Mouse (Mus musculus) limb, embryonic 13.5 days (tissue): ENCODE measurements around the gene Tecta. TPM values are rescaled to one million over a fixed set of nuclear protein-coding genes. Genes with fewer than 3 reads are reported as not detected.
A peak's percentile ranks its signal among the peaks of the same experiment; 100 is the strongest.

Source experiments
- ATAC-seq: fragments of 200-750 bp; cut with Nextera tagmentation; 2 replicates; pipeline ENCODE4 v1.8.0; 2017; ENCODE audit warnings: low read depth, moderate number of reproducible peaks, moderate TSS enrichment; ENCODE audit not compliant: low FRiP score
- H3K27ac ChIP-seq: fragments of 300-500 bp; sonication (generic); 2 replicates; pipeline ENCODE4 v1.5.1; 2015; ENCODE audit warnings: inconsistent platforms, mild to moderate bottlenecking, moderate library complexity
- H3K27me3 ChIP-seq: fragments of 300-500 bp; sonication (generic); 2 replicates; pipeline ENCODE4 v1.6.1; 2015; ENCODE audit warnings: mild to moderate bottlenecking, inconsistent platforms
- H3K36me3 ChIP-seq: fragments of 300-500 bp; sonication (generic); 2 replicates; pipeline ENCODE4 v1.6.1; 2015; ENCODE audit warnings: inconsistent platforms, mild to moderate bottlenecking, moderate library complexity
- H3K4me1 ChIP-seq: fragments of 300-500 bp; sonication (generic); 2 replicates; pipeline ENCODE4 v1.6.1; 2015; ENCODE audit warnings: inconsistent platforms
- H3K4me2 ChIP-seq: fragments of 300-500 bp; sonication (generic); replicated peaks from 2 replicates; pipeline ENCODE4 v1.6.1; 2015; ENCODE audit warnings: inconsistent platforms, mild to moderate bottlenecking, moderate library complexity
- H3K4me3 ChIP-seq: fragments of 300-500 bp; sonication (generic); 2 replicates; pipeline ENCODE4 v1.5.1; 2015; ENCODE audit warnings: moderate library complexity, mild to moderate bottlenecking, inconsistent platforms
- H3K9ac ChIP-seq: fragments of 300-500 bp; sonication (generic); 2 replicates; pipeline ENCODE4 v1.6.1; 2015; ENCODE audit warnings: mild to moderate bottlenecking, inconsistent platforms
- H3K9me3 ChIP-seq: fragments of 300-500 bp; sonication (generic); 2 replicates; pipeline ENCODE4 v1.6.1; 2016; ENCODE audit warnings: inconsistent platforms
- WGBS: fragments of 180-500 bp; shearing (Covaris S2); methylation state at CpG from one replicate; pipeline ENCODE4 v1.1.7; 2015; 5-methylcytosine and 5-hydroxymethylcytosine counted together
- polyA plus RNA-seq: library from polyadenylated mRNA; unstranded; fragments of >200 nt; fragmentation: Nextera tagmentation; extraction: Ambion mirVana; gene quantifications from 2 replicates; pipeline ENCODE4 v1.2.1, GENCODE M21; 2015

The Tecta gene
- polyA plus RNA-seq, 1 experiment from 2014 or later: 0.36 TPM

DNA sequence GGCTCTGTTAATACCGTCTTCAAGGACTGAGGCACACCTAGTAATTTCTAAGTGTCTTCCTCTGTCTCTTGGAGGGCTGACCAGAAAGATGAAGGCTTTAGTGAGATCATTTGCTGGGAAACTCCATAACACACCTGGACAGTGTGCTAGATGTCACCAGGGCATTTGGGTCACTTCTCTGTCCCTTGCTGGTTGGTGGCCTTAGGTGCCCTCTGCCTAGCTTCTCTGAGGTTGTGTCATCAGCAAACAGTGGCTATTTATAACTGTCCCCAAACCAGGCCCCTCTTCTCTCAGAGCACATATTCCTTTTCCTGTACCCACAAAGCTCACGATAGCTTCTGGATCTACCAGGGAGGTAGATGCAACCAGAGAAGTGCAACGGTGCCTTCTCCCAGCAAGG is 64.8 kb downstream of the Tecta start:
- WGBS: 89% methylated on average over 3 of the region's 3 CpGs
- Histone ChIP-seq H3K4me1 (peaks cover 7% of the 10 kb centered on the region; the same call in 1 of the 2 replicates), H3K9ac (no peak overlapping the region), H3K27ac (no peak overlapping the region), H3K4me3 (no peak overlapping the region), H3K4me2 (no peak overlapping the region), H3K27me3 (0 out of 2 replicates have a peak, but pooled peaks cover 5% of the 10 kb centered on the region), H3K36me3 (no peaks in the 10 kb centered on the region), H3K9me3 (no peaks in the 10 kb centered on the region)
- no peak for ATAC-seq

DNA sequence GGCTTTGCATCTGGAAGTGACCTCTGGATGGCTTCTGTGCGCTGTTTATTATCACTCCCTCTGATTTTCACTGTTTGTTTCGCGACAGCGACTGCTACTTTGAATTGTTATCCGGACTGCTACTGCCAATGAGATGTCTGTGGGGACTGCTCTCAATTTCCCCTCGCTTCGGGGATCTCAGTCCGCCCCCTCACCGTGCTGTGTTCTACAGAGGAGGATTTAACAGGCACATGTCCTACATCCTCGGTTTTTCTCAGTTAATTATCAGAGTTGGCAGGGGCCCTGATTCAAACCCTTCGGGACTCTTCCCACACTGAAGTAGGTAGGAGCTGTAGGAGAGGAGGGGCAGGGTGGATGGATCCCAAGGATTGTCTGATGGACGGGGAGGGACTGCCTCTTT is 67.0 kb downstream of the Tecta start:
- no peak for ATAC-seq
- Histone ChIP-seq H3K4me1 (peaks cover 7% of the 10 kb centered on the region; the same call in 1 of the 2 replicates), H3K36me3 (no peaks in the 10 kb centered on the region), H3K4me2 (no peak overlapping the region), H3K27me3 (no peaks in the 10 kb centered on the region), H3K9ac (no peak overlapping the region), H3K9me3 (no peaks in the 10 kb centered on the region), H3K27ac (no peak overlapping the region), H3K4me3 (no peak overlapping the region)
- WGBS: 69% methylated on average over 12 of the region's 12 CpGs

DNA sequence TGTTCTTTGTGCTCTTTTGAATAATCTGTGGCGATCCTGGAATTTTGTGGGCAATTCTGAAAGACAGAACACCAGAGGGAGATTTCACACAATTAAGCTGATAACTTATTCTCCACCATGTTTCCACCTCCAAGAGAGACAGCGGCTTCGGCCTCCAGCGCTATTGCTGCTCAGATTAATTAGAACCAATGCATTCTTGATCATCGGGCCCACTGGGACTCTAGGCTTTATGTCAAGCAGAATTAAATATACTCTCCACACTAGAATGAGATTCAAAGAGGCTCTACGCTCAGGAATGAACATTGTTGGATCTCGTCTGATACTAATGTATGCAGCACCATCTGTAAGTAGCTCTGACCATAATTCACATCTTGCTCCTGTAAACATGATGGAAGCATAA is 68.4 kb downstream of the Tecta start:
- Histone ChIP-seq H3K36me3 (no peaks in the 10 kb centered on the region), H3K4me1 (peaks cover 7% of the 10 kb centered on the region; the same call in 1 of the 2 replicates), H3K9me3 (no peaks in the 10 kb centered on the region), H3K27ac (no peak overlapping the region), H3K9ac (no peak overlapping the region), H3K4me3 (no peak overlapping the region), H3K4me2 (no peak overlapping the region), H3K27me3 (peaks cover 6% of the 10 kb centered on the region; the same call in 1 of the 2 replicates)
- ATAC-seq: no peak
- 92% methylated on average over 7 of the region's 7 CpGs for WGBS

DNA sequence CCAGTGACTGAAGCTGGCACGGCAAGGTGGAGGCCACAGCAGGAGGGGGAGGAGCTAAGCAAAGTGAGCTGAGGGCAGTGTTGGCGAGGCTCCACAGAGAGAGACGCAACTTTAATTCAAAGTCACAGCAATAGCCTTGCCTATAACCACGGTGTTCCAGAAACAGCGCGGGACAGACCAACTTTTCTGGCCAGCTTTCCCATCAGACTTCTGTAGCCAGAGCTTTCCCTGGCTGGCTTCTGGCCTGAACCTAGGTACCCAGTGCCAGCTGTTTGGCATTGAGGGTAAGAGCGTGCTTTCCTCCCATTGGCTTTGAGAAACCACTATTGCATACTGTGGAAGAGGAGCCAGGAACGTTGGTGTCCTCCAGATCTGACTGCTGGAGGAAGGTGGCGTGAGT is 70.0 kb downstream of the Tecta start:
- Histone ChIP-seq H3K4me2 (no peak overlapping the region), H3K27me3 (peaks cover 11% of the 10 kb centered on the region), H3K9me3 (no peaks in the 10 kb centered on the region), H3K36me3 (no peaks in the 10 kb centered on the region), H3K9ac (no peak overlapping the region), H3K4me3 (no peak overlapping the region), H3K4me1 (peaks cover 7% of the 10 kb centered on the region; the same call in 1 of the 2 replicates), H3K27ac (no peak overlapping the region)
- ATAC-seq: no peak
- 69% methylated on average over 9 of the region's 9 CpGs for WGBS

DNA sequence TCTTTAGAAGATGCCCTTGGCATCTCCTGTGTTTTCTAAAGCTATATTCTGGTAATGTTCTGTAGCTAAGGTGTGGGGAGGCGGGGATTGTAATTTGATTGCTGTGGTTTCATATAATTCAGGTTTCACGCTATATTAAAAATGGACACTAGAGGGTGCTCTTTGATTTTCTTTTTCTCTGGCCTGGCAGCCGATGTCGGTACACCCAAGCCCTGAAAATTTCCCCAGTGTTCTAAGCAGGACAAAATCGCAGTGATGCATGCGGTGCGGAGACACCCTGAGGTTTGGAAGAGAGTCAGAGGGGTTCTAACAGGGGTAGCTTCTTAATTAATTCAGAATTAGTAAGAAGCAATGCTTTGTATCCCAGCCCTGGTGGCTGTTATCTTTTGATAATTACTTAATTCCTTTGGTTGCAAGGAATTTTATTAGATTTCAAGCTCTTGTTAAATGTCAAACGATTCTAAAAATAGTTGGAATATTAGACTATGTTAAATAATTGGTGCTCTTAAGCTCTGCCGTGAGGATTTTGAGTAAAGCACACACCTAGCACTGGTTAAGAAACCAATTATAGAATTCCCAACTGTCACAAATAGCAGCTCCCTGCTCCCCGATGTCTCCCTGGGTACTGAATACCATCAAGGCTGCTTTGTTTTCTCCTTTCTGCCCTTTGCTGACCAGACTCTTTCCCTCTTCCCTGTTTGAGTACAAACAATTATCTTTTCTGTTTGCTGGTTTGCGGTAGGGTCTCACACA is 72.9 kb downstream of the Tecta start:
- ATAC-seq: peak; percentile 54; the same call in 1 of the 2 replicates
- no peak overlapping the region for H3K4me3 ChIP-seq
- no peaks in the 10 kb centered on the region for H3K36me3 ChIP-seq
- WGBS: 25% methylated on average over 11 of the region's 11 CpGs
- no peaks in the 10 kb centered on the region for H3K9me3 ChIP-seq
- no peak overlapping the region for H3K4me2 ChIP-seq
- H3K27me3 ChIP-seq: peaks cover 17% of the 10 kb centered on the region
- H3K9ac ChIP-seq: no peak overlapping the region
- no peak overlapping the region for H3K27ac ChIP-seq
- no peaks in the 10 kb centered on the region for H3K4me1 ChIP-seq

DNA sequence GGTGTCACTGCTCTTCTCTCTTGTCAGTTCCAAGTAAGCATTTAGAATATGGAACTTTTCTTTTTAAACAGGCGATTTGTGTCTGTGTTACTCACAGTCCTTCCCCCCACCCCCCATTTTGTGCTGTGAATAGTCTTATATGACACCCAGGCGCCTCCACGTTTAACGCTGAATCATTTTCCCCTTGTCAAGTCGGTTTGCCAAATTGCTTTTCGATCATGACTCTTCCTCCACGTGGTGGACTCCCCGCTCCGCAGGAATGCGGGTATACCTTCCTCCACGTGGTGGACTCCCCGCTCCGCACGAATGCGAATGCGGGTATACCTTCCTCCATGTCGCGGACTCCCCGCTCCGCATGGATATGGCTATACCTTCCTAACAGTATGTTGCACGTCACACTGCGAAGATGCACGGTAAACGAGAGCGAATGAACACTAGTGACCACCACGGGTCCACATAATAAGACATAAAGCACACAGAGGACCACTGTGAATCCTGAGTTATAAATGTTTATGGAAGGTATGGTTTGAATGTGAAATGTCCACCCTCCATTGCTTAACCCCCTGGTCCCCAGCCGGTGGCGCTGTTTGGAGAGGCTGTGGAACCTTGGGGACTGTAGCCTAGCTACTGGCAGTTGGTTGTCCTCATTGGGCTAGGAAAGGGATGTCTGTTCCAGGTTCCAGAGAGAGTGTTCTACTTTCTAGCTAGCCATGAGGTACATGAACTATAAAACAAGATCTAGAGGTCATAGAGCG is 74.9 kb downstream of the Tecta start:
- Histone ChIP-seq H3K4me2 (peak overlapping the region; percentile 38), H3K36me3 (no peaks in the 10 kb centered on the region), H3K4me1 (no peaks in the 10 kb centered on the region), H3K27ac (no peak overlapping the region), H3K27me3 (peaks cover 17% of the 10 kb centered on the region), H3K4me3 (no peak overlapping the region), H3K9me3 (no peaks in the 10 kb centered on the region), H3K9ac (no peak overlapping the region)
- ATAC-seq: no peak
- 58% methylated on average over 29 of the region's 29 CpGs for WGBS

DNA sequence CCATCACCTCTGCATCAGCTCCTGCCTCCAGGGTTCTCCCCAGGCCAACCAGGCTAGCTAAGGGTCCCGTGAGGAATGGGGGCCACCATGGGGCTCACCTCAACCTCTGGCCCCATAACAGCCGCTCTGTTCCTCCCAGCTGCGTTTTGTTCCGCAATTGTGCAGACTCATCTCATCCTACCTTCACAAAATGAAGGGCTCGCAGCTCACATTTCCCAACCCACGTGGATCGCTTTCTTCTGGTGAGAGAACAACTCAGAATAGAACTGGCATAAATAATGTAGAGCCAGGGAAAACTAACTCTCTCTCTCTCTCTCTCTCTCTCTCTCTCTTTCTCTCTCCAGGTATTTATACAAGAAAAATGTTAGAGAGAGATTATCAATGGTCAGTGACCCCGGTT is 76.5 kb downstream of the Tecta start:
- H3K27ac ChIP-seq: no peak overlapping the region
- WGBS: 88% methylated on average over 8 of the region's 8 CpGs
- no peak overlapping the region for H3K9ac ChIP-seq
- H3K4me2 ChIP-seq: no peak overlapping the region
- no peak for ATAC-seq
- no peaks in the 10 kb centered on the region for H3K36me3 ChIP-seq
- peaks cover 17% of the 10 kb centered on the region for H3K27me3 ChIP-seq
- no peak overlapping the region for H3K4me3 ChIP-seq
- H3K9me3 ChIP-seq: no peaks in the 10 kb centered on the region
- peaks cover 3% of the 10 kb centered on the region; the same call in 1 of the 2 replicates for H3K4me1 ChIP-seq

DNA sequence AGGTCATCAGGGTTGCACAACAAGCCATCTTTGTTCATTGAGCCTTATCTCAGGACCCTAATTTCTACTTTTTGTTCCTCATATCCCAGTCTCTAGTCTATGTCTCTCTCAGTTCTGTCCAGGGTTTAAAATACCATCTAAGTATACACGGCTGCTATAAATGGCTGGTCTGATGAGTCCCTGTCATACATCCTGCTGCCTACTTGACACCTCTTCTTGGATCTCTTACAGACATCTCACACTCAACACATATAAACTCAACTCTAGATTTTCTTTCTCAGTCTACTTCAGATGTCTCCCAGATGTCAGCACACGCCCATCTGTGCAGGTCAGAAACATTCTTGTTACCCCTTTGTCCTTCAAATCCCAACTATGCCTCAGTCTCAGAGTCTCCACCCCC is 78.3 kb downstream of the Tecta start:
- Histone ChIP-seq H3K4me3 (no peak overlapping the region), H3K36me3 (no peaks in the 10 kb centered on the region), H3K27ac (no peak overlapping the region), H3K9me3 (no peaks in the 10 kb centered on the region), H3K27me3 (peaks cover 11% of the 10 kb centered on the region; the same call in 1 of the 2 replicates), H3K9ac (no peak overlapping the region), H3K4me1 (peaks cover 3% of the 10 kb centered on the region; the same call in 1 of the 2 replicates), H3K4me2 (no peak overlapping the region)
- no peak for ATAC-seq
- 80% methylated on average over 2 of the region's 2 CpGs for WGBS

DNA sequence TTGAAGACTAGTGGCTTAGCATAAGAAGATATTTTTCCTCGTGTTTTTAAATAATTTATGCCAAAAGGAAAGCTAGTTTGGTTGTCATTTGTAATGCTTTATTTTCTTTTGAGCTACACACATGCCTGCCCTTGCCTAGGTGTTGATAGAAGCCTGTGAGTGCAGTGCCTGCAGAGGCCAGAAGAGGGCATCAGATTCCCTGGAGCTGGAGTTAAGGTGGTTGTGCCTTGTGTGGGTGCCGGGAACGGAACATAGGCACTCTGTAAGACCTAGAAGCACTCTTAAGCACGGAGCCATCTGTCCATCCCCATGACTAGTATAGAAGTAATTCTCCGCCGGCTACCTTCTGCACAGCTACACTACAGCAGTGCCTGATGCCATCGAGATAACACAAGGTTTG is 79.1 kb downstream of the Tecta start:
- Histone ChIP-seq H3K4me2 (no peak overlapping the region), H3K4me3 (no peak overlapping the region), H3K9me3 (no peaks in the 10 kb centered on the region), H3K9ac (no peak overlapping the region), H3K27me3 (peaks cover 11% of the 10 kb centered on the region; the same call in 1 of the 2 replicates), H3K4me1 (peaks cover 7% of the 10 kb centered on the region), H3K27ac (no peak overlapping the region), H3K36me3 (no peaks in the 10 kb centered on the region)
- ATAC-seq: no peak
- 89% methylated on average over 7 of the region's 7 CpGs for WGBS

DNA sequence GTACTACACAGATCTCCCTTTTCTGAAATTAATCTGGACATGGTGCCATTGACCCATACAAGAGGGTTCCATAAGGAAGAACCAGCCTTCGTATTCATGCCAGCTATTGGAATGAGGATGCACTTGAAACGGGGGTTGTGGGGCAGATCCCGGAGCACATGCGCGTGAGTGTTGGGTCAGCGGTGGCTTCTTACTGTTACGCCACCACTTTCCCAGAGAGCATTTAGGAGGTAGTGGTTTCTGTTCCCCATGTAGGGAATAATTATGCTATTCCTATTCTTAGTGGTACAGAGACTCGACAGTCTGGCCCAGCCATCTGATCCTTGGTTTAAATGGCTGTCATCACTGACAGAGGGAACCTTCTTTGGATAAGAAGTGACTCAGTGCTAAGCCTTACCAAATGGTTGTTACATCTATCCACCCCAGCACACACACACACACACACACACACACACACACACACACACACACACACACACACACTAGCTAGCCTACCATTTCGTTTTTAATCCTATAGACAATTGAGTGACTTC is 81.2 kb downstream of the Tecta start:
- no peaks in the 10 kb centered on the region for H3K27me3 ChIP-seq
- no peak overlapping the region for H3K4me2 ChIP-seq
- H3K4me1 ChIP-seq: peaks cover 8% of the 10 kb centered on the region
- no peaks in the 10 kb centered on the region for H3K36me3 ChIP-seq
- WGBS: 91% methylated on average over 9 of the region's 9 CpGs
- no peak overlapping the region for H3K9ac ChIP-seq
- H3K9me3 ChIP-seq: no peaks in the 10 kb centered on the region
- ATAC-seq: no peak
- H3K27ac ChIP-seq: no peak overlapping the region
- no peak overlapping the region for H3K4me3 ChIP-seq

DNA sequence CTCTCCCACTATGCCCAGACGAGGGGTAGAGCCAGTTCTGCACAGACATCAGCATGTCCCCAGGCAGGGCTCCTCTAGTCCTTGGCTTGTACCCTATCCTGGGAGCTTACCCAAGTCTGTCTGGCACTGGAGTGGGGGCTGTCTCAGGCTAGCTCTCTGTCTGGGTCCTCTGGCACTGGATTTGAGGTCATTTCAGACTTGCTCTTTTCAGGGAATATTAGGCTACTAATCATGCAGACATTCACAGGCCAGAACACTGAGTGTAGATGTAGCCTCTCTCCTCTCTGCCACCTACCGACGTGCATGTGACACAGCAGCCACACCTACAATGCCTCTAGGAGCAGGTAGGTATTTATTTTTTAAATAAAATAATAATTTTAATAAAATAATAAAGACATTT is 82.4 kb downstream of the Tecta start:
- 60% methylated on average over 3 of the region's 3 CpGs for WGBS
- Histone ChIP-seq H3K27me3 (no peaks in the 10 kb centered on the region), H3K27ac (no peak overlapping the region), H3K4me1 (peaks cover 8% of the 10 kb centered on the region), H3K36me3 (no peaks in the 10 kb centered on the region), H3K9me3 (no peaks in the 10 kb centered on the region), H3K4me3 (no peak overlapping the region), H3K9ac (no peak overlapping the region), H3K4me2 (no peak overlapping the region)
- no peak for ATAC-seq

DNA sequence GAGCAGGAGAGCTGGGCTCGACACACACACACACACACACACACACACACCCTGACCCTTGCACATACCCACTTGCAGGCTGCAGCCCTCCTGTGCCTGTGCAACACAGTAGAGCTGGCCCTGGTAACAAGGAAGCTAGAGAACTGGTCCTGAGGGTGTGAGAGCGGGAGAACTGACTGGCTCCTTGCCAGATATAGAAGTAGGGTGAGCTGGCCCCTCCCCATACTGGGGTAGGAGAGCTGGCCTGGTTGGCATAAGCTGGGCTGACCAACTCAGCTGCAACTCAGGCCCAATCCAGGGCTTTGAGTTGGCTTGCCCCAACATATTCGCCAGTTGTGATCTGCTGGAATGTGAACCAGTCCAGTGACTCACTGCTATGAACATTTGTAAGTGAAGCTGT is 83.9 kb downstream of the Tecta start:
- no peaks in the 10 kb centered on the region for H3K9me3 ChIP-seq
- no peaks in the 10 kb centered on the region for H3K27me3 ChIP-seq
- H3K4me1 ChIP-seq: peaks cover 8% of the 10 kb centered on the region
- no peak overlapping the region for H3K27ac ChIP-seq
- H3K4me3 ChIP-seq: no peak overlapping the region
- no peak overlapping the region for H3K4me2 ChIP-seq
- 61% methylated on average over 3 of the region's 3 CpGs for WGBS
- no peaks in the 10 kb centered on the region for H3K36me3 ChIP-seq
- H3K9ac ChIP-seq: no peak overlapping the region
- ATAC-seq: no peak
